Mouse (Mus musculus) heart, postnatal 36 days (tissue): ENCODE data around the gene Chp1. TPM values are rescaled to one million over a fixed set of nuclear protein-coding genes. Genes with fewer than 3 reads are reported as not detected.
A peak's percentile ranks its signal among the peaks of the same experiment; 100 is the strongest.
"Not testable (repeated sequence)": the region's sequence is repeated elsewhere in the genome, so short reads cannot be mapped to it uniquely, and the experiment has no call there.

Experiments used
- DNase-seq, 2 experiments: peaks; one replicate each; pipeline ENCODE4 v3.0.0; 2021 to 2022
- intact Hi-C: fragments of 180-260 bp; cut with DNase I; formaldehyde crosslinking; loops from one replicate; pipeline ENCODE4 v1.15.1; 2025
- total RNA-seq, 2 experiments: library from RNA; stranded (reverse); gene quantifications; 2 replicates each; pipeline ENCODE4 v1.2.3; 2021

Chp1 gene
- total RNA-seq, 2 experiments from 2014 or later, result 92.1 to 94.7 TPM

GRCm38 (mm10) chr2:119618199-119618982 lies 70.9 kb downstream of the Chp1 start, which contains the start of the genes Nusap1 and Oip5:
TSS of gene Nusap1 (plus strand) at chr2:119618298.
TSS of gene Oip5 (minus strand) at chr2:119618469.
- intact Hi-C loops, result no loop called here
- DNase-seq, result peak; percentile 87 to 90

- DNase-seq, intact Hi-C loops: not testable (repeated sequence)
Measured at GRCm38 (mm10) chr2:119619002-119619401, 71.5 kb downstream of the Chp1 start.

- intact Hi-C loops, result no loop called here
- no peak for DNase-seq
Measured at GRCm38 (mm10) chr2:119621302-119621701, 73.8 kb downstream of the Chp1 start.

Other genes starting within 250 kb of the Chp1 start
- gene Dll4, start 221.9 kb upstream of the Chp1 start, total RNA-seq, result 10 to 100 TPM; 16.3 to 22.1 TPM
- gene Chac1, start 196.5 kb upstream of the Chp1 start, total RNA-seq, result 10 to 100 TPM; 11.3 to 12.3 TPM
- 10 to 100 TPM; 10.4 to 12.7 TPM for gene Ino80, start 70.0 kb upstream of the Chp1 start, total RNA-seq
- under 1 TPM; 0.06 to 0.11 TPM for gene Exd1, start 70 bp upstream of the Chp1 start, total RNA-seq
- gene Nusap1, start 70.6 kb downstream of the Chp1 start, total RNA-seq, result 1 to 10 TPM; 1.7 TPM
- under 1 TPM; 0.24 to 0.56 TPM for gene Oip5, start 70.8 kb downstream of the Chp1 start, total RNA-seq
- gene Ndufaf1, start 115.1 kb downstream of the Chp1 start, total RNA-seq, result 10 to 100 TPM; 58.3 to 70.4 TPM
- 10 to 100 TPM; 22.9 to 24.0 TPM for gene Rtf1, start 127.4 kb downstream of the Chp1 start, total RNA-seq
- gene Itpka, start 194.6 kb downstream of the Chp1 start, total RNA-seq, result under 1 TPM; 0.38 to 0.53 TPM
- gene Ltk, start 212.7 kb downstream of the Chp1 start, total RNA-seq, result not detected
- gene Rpap1, start 239.8 kb downstream of the Chp1 start, total RNA-seq, result 10 to 100 TPM; 13.2 to 13.4 TPM